Mouse (Mus musculus) erythroblast, embryonic 14.5 days (primary cell): ENCODE measurements around the gene Ctcf.

Experiments
- GATA1 ChIP-seq: IDR thresholded peaks from 2 replicates; pipeline ENCODE4 v1.6.1; 2012; ENCODE audit warnings: low read length, inconsistent platforms, mixed read lengths
- TAL1 ChIP-seq: IDR thresholded peaks from 3 replicates; pipeline ENCODE4 v1.6.1; 2012; ENCODE audit warnings: low read length, inconsistent platforms, mixed read lengths

DNA sequence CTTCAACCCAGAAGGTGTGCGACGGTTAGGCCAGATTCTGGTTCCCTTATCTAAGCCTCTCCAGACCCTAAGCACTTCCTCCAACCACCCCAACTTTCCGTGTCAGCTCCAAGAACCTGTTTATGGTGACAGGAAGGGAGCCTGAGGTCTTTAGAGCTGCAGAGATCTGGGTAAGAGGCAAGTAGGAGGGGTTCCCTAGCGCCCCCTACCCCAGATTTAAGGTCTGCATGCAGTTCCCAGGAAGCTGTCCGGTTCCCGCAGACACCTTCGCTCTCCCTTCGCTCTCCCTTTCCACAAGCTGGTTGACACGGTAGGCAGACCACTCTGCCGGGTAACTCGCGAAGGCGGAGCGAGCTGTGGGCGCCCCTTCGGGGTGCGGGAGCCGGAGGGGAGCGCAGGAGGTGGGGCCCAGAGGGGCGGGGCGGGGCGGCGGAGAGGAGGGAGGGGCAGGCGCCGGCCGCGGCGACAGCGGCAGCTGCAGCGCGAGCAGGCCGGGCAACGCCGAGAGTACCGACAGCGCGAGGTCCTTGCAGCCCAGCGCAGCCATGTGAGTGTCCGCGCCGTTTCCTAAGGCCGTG lies 31.5 kb upstream of the Ctcf start, which contains the start of gene Ripor1:
- TF ChIP-seq TAL1 (no peak), GATA1 (no peak)
